Mouse (Mus musculus): ENCODE data around the gene Spns2. TPM values are rescaled to one million over a fixed set of nuclear protein-coding genes. Genes with fewer than 3 reads are reported as not detected.
"Not testable (repeated sequence)": the region's sequence is repeated elsewhere in the genome, so short reads cannot be mapped to it uniquely, and the experiment has no call there.

The Spns2 gene
- total and polyA plus RNA-seq, 3 experiments: 0.07 to 0.17 (median 0.14) TPM

DNA sequence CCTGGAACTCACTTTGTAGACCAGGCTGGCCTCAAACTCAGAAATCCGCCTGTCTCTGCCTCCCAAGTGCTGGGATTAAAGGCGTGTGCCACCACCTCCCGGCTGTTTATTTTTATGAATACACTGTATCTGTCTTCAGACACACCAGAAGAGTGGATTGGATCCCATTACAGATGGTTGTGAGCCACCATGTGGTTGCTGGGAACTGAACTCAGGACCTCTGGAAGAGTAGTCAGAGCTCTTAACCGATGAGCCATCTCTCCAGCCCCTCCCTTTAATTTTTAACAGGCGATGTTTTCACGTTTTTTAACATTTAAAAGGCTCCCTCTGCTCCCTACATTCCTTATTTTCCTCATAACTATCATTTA lies 49.1 kb downstream of the Spns2 start:
- in situ Hi-C loops (cut with MboI; ENCODE audit: low pct_ligation_motif_present, low pct_unique_long_range_greater_than_20kb, low sequenced_read_pairs): loop anchor here (5.0 to 25.0 kb wide), 2 partner anchors 122 to 572 kb away; partner anchors contain the start of gene Camkk1
- Histone ChIP-seq H3K4me2 (ENCODE audit: insufficient read depth, low read depth, poor library complexity, severe bottlenecking) (peak overlapping the region; percentile 54), H3K79me2 (replicated peaks; ENCODE audit: control insufficient read depth, extremely low read depth, insufficient read depth, poor library complexity, severe bottlenecking) (peaks cover 38% of the 10 kb centered on the region), H3K4me1 (ENCODE audit: control insufficient read depth in 1 of 2, insufficient read depth in 2 of 2) (peaks cover 31 to 44% of the 10 kb centered on the region in 2 experiments), H3K36me3 (replicated peaks in 1 of 2; ENCODE audit: control insufficient read depth in 1 of 2, insufficient read depth in 1 of 2, low read length in 1 of 2) (peaks cover 33 to 36% of the 10 kb centered on the region in 2 experiments), H3K9ac (ENCODE audit: insufficient read depth, low read depth) (peak overlapping the region; percentile 88), H3K4me3 (replicated peaks in 1 of 3; ENCODE audit: low read depth in 2 of 3, low read length in 2 of 3, poor library complexity in 1 of 3) (peak overlapping the region; percentile 75 to 91 (median 91))
- TF ChIP-seq MAZ (IDR thresholded peaks at IDR 0.05; ENCODE audit: low read depth, low read length) (0 out of 2 replicates have a peak, but pooled peaks have one; percentile 11), CHD1 (IDR thresholded peaks at IDR 0.05; ENCODE audit: low read depth, low read length) (0 out of 2 replicates have a peak, but pooled peaks have one; percentile 7)
- H3K27ac ChIP-seq (ENCODE audit: insufficient read depth, low read depth); H3K27me3 ChIP-seq (replicated peaks); DNase-seq (ENCODE audit: extremely low read depth); dilution Hi-C loops (cut with MboI; ENCODE audit: extremely low pct_ligation_motif_present, extremely low pct_unique_long_range_greater_than_20kb, low sequenced_read_pairs); H3K9me3 ChIP-seq (replicated peaks; ENCODE audit: low read length): not testable (repeated sequence)

DNA sequence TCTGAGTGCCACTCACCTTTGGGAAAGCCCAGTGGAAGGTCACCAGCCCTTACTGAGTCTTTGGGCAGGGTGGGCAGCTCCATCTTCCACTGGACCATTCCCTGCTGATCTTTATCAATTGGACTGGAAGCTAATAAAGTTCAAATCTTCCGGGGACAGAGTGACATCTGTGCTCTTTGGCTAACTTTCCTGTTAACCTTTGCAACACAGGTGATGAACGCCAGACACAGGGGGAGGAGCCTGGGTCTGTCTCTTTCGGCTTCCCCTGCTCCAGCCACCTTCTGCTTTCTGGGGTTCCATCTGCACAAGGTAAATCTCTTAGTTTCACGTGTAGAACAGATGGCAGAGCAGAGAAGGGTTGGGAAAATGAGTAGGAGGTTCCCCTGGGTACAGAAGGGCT lies 51.3 kb downstream of the Spns2 start:
- Histone ChIP-seq H3K9me3 (replicated peaks; ENCODE audit: low read length) (no peaks in the 10 kb centered on the region), H3K4me3 (replicated peaks in 1 of 3; ENCODE audit: low read depth in 2 of 3, low read length in 2 of 3, poor library complexity in 1 of 3) (no peak overlapping the region), H3K4me2 (ENCODE audit: insufficient read depth, low read depth, poor library complexity, severe bottlenecking) (no peak overlapping the region), H3K79me2 (replicated peaks; ENCODE audit: control insufficient read depth, extremely low read depth, insufficient read depth, poor library complexity, severe bottlenecking) (peaks cover 22% of the 10 kb centered on the region), H3K27me3 (replicated peaks) (no peaks in the 10 kb centered on the region), H3K4me1 (ENCODE audit: control insufficient read depth in 1 of 2, insufficient read depth in 2 of 2) (peaks cover 17 to 29% of the 10 kb centered on the region in 2 experiments), H3K27ac (ENCODE audit: insufficient read depth, low read depth) (no peak overlapping the region), H3K9ac (ENCODE audit: insufficient read depth, low read depth) (no peak overlapping the region), H3K36me3 (replicated peaks in 1 of 2; ENCODE audit: control insufficient read depth in 1 of 2, insufficient read depth in 1 of 2, low read length in 1 of 2) (peaks cover 12 to 14% of the 10 kb centered on the region in 2 experiments)
- no peak for DNase-seq (ENCODE audit: extremely low read depth)
- in situ Hi-C loops (cut with MboI; ENCODE audit: low pct_ligation_motif_present, low pct_unique_long_range_greater_than_20kb, low sequenced_read_pairs) (loop anchor here (5.0 to 25.0 kb wide), 3 partner anchors 104 to 574 kb away; partner anchors contain the start of genes Camkk1 and Med31), dilution Hi-C loops (cut with MboI; ENCODE audit: extremely low pct_ligation_motif_present, extremely low pct_unique_long_range_greater_than_20kb, low sequenced_read_pairs) (no loop called here)
- TF ChIP-seq KAT2A (IDR thresholded peaks at IDR 0.05; ENCODE audit: insufficient replicate concordance, low read length) (no peak), MEF2A (IDR thresholded peaks at IDR 0.05; ENCODE audit: borderline replicate concordance, low read depth, low read length) (no peak), BHLHE40 (IDR thresholded peaks at IDR 0.05; ENCODE audit: low read depth, low read length) (no peak), JUND (conservative IDR thresholded peaks at IDR 0.05; ENCODE audit: low read depth, low read length) (no peak), USF2 (conservative IDR thresholded peaks at IDR 0.05; ENCODE audit: low read depth, low read length) (no peak), SMC3 (IDR thresholded peaks at IDR 0.05; ENCODE audit: low read depth, low read length) (no peak), ZC3H11A (IDR thresholded peaks at IDR 0.05; ENCODE audit: low read depth, low read length) (no peak), CTCF (conservative IDR thresholded peaks at IDR 0.05 in 1 of 2, IDR thresholded peaks at IDR 0.05 in 1 of 2; ENCODE audit: low read depth in 2 of 2, low read length in 2 of 2) (no peak), MYC (IDR thresholded peaks at IDR 0.05; ENCODE audit: low read depth, low read length) (no peak), RAD21 (IDR thresholded peaks at IDR 0.05; ENCODE audit: low read depth, low read length) (no peak), IRF4 (IDR thresholded peaks at IDR 0.05; ENCODE audit: low read depth, low read length) (no peak), JUN (IDR thresholded peaks at IDR 0.05; ENCODE audit: insufficient read depth, low read depth, low read length) (no peak), PAX5 (IDR thresholded peaks at IDR 0.05; ENCODE audit: low read length) (no peak), CHD2 (IDR thresholded peaks at IDR 0.05; ENCODE audit: low read length) (no peak), MAZ (IDR thresholded peaks at IDR 0.05; ENCODE audit: low read depth, low read length) (no peak), SIN3A (IDR thresholded peaks at IDR 0.05; ENCODE audit: low read length) (no peak), TBP (conservative IDR thresholded peaks at IDR 0.05; ENCODE audit: low read depth, low read length) (no peak), NRF1 (IDR thresholded peaks at IDR 0.05; ENCODE audit: low read depth, low read length) (no peak)

Measured in CH12.LX (cell line).